Mouse (Mus musculus) CD4-positive, CD25-positive, alpha-beta regulatory T cell, adult 9 weeks (primary cell): ENCODE data around the gene T2. TPM values are rescaled to one million over a fixed set of nuclear protein-coding genes. Genes with fewer than 3 reads are reported as not detected.

Experiments
- polyA plus RNA-seq: library from polyadenylated mRNA; unstranded; fragments of 100-300 nt; shearing (Covaris generic); gene quantifications from one replicate; pipeline ENCODE4 v1.2.1, GENCODE M21; 2017

Gene T2
- not detected for polyA plus RNA-seq

GRCm38 (mm10) chr17:8355692-8356091, at the start of gene T2:
T2 (plus strand) TSS chr17:8355992.

GRCm38 (mm10) chr17:8310838-8311614, 44.8 kb upstream of the T2 start, which contains the start of gene Sft2d1:
Sft2d1 (plus strand) TSS chr17:8311102.

GRCm38 (mm10) chr17:8337159-8337558, 18.6 kb upstream of the T2 start, which contains the start of gene Prr18:
Prr18 (plus strand) TSS chr17:8337459.

GRCm38 (mm10) chr17:8433978-8434960, 78.5 kb downstream of the T2 start, which contains the start of gene T:
T (plus strand) TSS chr17:8434423.

Other genes starting within 250 kb of the T2 start
- not detected for gene Gm49673, start 208.2 kb upstream of the T2 start, polyA plus RNA-seq
- gene Rnaset2a, start 207.9 kb upstream of the T2 start, polyA plus RNA-seq: 23.2 TPM
- gene Fgfr1op, start 190.5 kb upstream of the T2 start, polyA plus RNA-seq: 34.0 TPM
- gene Ccr6, start 119.9 kb upstream of the T2 start, polyA plus RNA-seq: 52.0 TPM
- 187 TPM for gene Mpc1, start 73.1 kb upstream of the T2 start, polyA plus RNA-seq
- gene Sft2d1, start 44.9 kb upstream of the T2 start, polyA plus RNA-seq: 209 TPM
- 0.11 TPM for gene Prr18, start 18.5 kb upstream of the T2 start, polyA plus RNA-seq
- not detected for gene T, start 78.4 kb downstream of the T2 start, polyA plus RNA-seq
- not detected for gene Pde10a, start 169.4 kb downstream of the T2 start, polyA plus RNA-seq
- 0.92 TPM for gene Gm17087, start 211.0 kb downstream of the T2 start, polyA plus RNA-seq